In genomic region chr5:97834770-97835169, GRCm38 (mm10) we compare ENCODE assay signal across 10 mouse cellular contexts.
DNase-seq lines count a peak whose midpoint lies in the region; ATAC-seq and TF ChIP-seq lines count a peak whose summit lies in the region.
"Had no signal": no experiment of that assay in that cellular context is flagged by ENCODE, and none has a peak within 500 bp of the region (broad histone marks: within the 10 kb centered on the region; RNA-seq: fewer than 3 reads in every experiment).

No protein-coding gene starts in this region.

- H3K27ac ChIP-seq in kidney, adult 2 months (ENCODE audit: insufficient read depth, low read depth, low read length) = no peak overlapping the region
- no peak overlapping the region for H3K27ac ChIP-seq in liver, embryonic 12.5 days
- H3K27ac ChIP-seq: neural tube, embryonic 13.5 days had no signal

- TF ChIP-seq CTCF in kidney, adult 2 months (conservative IDR thresholded peaks at IDR 0.05; ENCODE audit: insufficient read depth, insufficient read length, low read depth, low read length) = no peak

- H3K4me3 ChIP-seq in kidney, adult 2 months (ENCODE audit: insufficient read depth, low read depth, low read length) = no peak overlapping the region
- no peak overlapping the region for H3K4me3 ChIP-seq in liver, embryonic 12.5 days
- H3K4me3 ChIP-seq: neural tube, embryonic 13.5 days had no signal

- no peaks in the 10 kb centered on the region for H3K9me3 ChIP-seq in liver, embryonic 12.5 days (replicated peaks)
- H3K9me3 ChIP-seq: neural tube, embryonic 13.5 days had no signal

- H3K4me1 ChIP-seq in kidney, adult 2 months (ENCODE audit: control insufficient read depth, insufficient read depth, low read length) = no peaks in the 10 kb centered on the region
- no peaks in the 10 kb centered on the region for H3K4me1 ChIP-seq in liver, embryonic 12.5 days
- H3K4me1 ChIP-seq: neural tube, embryonic 13.5 days had no signal

- no peaks in the 10 kb centered on the region for H3K36me3 ChIP-seq in kidney, adult 2 months (ENCODE audit: control insufficient read depth, insufficient read depth, low read length)
- H3K36me3 ChIP-seq in liver, embryonic 12.5 days = no peaks in the 10 kb centered on the region
- H3K36me3 ChIP-seq: neural tube, embryonic 13.5 days had no signal

- DNase-seq in kidney, adult 2 months = peak; percentile 7
- no peak for DNase-seq in kidney, adult 8-10 months
- DNase-seq in gastrocnemius, adult 18-20 months (ENCODE audit: low spot score) = peak; percentile 85
- peak; percentile 84 for DNase-seq in skeletal muscle tissue, adult 2 months (ENCODE audit: low read depth, low spot score)
- no peak for DNase-seq in thymus, postnatal 14 days
- no peak for DNase-seq in cerebellum, postnatal 25 days
- DNase-seq: cerebellum, adult 18-20 months had no signal

- peak; percentile 80 for ATAC-seq in liver, embryonic 12.5 days
- ATAC-seq in monocyte, adult 5-6 weeks (replicated peaks; ENCODE audit: insufficient number of reproducible peaks, low FRiP score, low TSS enrichment, poor library complexity, severe bottlenecking) = no peak

- no peak for TF ChIP-seq POLR2A in kidney, adult 2 months (IDR thresholded peaks at IDR 0.05; ENCODE audit: low read depth, low read length)

- no peak overlapping the region for H3K9ac ChIP-seq in liver, embryonic 12.5 days
- H3K9ac ChIP-seq: neural tube, embryonic 13.5 days had no signal

- 90% methylated on average over 1 of the region's 1 CpGs for WGBS in kidney, adult 2 months
- 39% methylated on average over 1 of the region's 1 CpGs for WGBS in liver, embryonic 12.5 days (ENCODE audit: insufficient replicate concordance)

- no peaks in the 10 kb centered on the region for H3K27me3 ChIP-seq in kidney, adult 2 months (replicated peaks; ENCODE audit: control insufficient read depth, insufficient read depth, low read length)
- H3K27me3 ChIP-seq in liver, embryonic 12.5 days (replicated peaks) = no peaks in the 10 kb centered on the region
- H3K27me3 ChIP-seq: neural tube, embryonic 13.5 days had no signal

- H3K4me2 ChIP-seq in liver, embryonic 12.5 days = no peak overlapping the region
- H3K4me2 ChIP-seq: neural tube, embryonic 13.5 days had no signal

Comparison
In these comparisons a context has a peak if more than half of its experiments do, and no peak if none do; other contexts are left out.
1. DNase-seq: peak in kidney, adult 2 months (single experiment), gastrocnemius, adult 18-20 months (single experiment) and skeletal muscle tissue, adult 2 months (single experiment); none in kidney, adult 8-10 months (0 of 2), thymus, postnatal 14 days (single experiment) and cerebellum, postnatal 25 days (0 of 2).